Mouse (Mus musculus): Measurements from ENCODE around the gene Fam69a. TPM values are rescaled to one million over a fixed set of nuclear protein-coding genes. Genes with fewer than 3 reads are reported as not detected.

Gene Fam69a
- polyA plus RNA-seq, 1 experiment from 2014 or later: 43.2 TPM

DNA sequence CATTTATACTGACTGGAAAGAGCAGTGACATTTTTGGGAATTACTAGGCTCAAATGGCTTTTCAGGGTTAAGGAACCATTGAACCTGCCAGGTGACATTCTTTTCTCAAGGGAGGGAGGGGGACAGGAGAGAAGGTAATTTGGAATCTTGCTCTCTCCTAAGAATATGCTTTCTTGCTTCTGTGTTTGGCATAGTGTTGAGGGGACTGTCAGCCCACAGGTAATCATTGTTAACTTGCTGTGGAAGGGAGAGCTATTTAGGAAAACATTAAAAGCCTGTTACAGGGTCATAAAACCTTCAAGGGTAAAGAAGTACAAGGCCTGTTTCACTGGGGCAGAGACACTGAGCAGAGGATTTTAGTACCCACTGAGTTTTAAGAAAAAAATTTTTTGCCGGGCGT, 30.3 kb upstream of the Fam69a start:
- H3K36me3 ChIP-seq (ENCODE audit: control insufficient read depth, insufficient read depth): no peaks in the 10 kb centered on the region
- 96% methylated on average over 2 of the region's 2 CpGs for WGBS
- H3K4me3 ChIP-seq (replicated peaks; ENCODE audit: low read length): no peak overlapping the region
- ATAC-seq: no peak
- no peaks in the 10 kb centered on the region for H3K9me3 ChIP-seq (ENCODE audit: control insufficient read depth, low read length)
- H3K4me2 ChIP-seq (ENCODE audit: low read length): no peak overlapping the region
- no peak overlapping the region for H3K9ac ChIP-seq (replicated peaks; ENCODE audit: low read depth, low read length)
- no peaks in the 10 kb centered on the region for H3K4me1 ChIP-seq (replicated peaks; ENCODE audit: control insufficient read depth, insufficient read depth, low read length)
- H3K27ac ChIP-seq (ENCODE audit: low read length): no peak overlapping the region
- no peaks in the 10 kb centered on the region for H3K27me3 ChIP-seq (replicated peaks; ENCODE audit: control insufficient read depth, insufficient read depth, low read length)

DNA sequence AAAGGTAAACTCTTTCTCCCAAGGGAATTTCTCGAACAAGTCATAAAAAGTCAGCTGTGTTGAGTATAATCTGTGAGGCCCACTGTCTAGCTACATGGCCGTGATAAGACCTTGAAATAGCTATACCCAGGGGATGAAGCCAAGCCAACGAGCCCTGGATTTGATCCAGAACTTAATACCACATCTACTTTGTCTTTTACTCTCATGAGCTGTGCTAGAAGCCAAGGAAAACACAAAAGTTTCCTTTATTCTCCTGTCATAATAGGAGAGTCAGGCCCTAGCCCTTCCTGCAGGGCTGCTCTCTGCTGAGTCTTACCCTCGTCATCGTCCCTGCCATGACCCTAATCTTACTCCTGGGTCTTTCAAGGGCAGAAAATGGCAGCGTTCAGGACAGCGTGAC, 28.5 kb upstream of the Fam69a start:
- 64% methylated on average over 7 of the region's 7 CpGs for WGBS

GRCm38 (mm10) chr5:108014173-108014572, 27.3 kb upstream of the Fam69a start:
- 0% methylated on average over 1 of the region's 1 CpGs for WGBS
- H3K9ac ChIP-seq (replicated peaks; ENCODE audit: low read depth, low read length): no peak overlapping the region
- H3K9me3 ChIP-seq (ENCODE audit: control insufficient read depth, low read length): no peaks in the 10 kb centered on the region
- no peaks in the 10 kb centered on the region for H3K27me3 ChIP-seq (replicated peaks; ENCODE audit: control insufficient read depth, insufficient read depth, low read length)
- no peak for ATAC-seq
- no peaks in the 10 kb centered on the region for H3K4me1 ChIP-seq (replicated peaks; ENCODE audit: control insufficient read depth, insufficient read depth, low read length)
- H3K27ac ChIP-seq (ENCODE audit: low read length): no peak overlapping the region
- H3K4me2 ChIP-seq (ENCODE audit: low read length): no peak overlapping the region
- no peaks in the 10 kb centered on the region for H3K36me3 ChIP-seq (ENCODE audit: control insufficient read depth, insufficient read depth)
- H3K4me3 ChIP-seq (replicated peaks; ENCODE audit: low read length): no peak overlapping the region

More for the DNA sequence above, 28.5 kb upstream of the Fam69a start:
- Histone ChIP-seq H3K27me3 (replicated peaks; ENCODE audit: control insufficient read depth, insufficient read depth, low read length) (no peaks in the 10 kb centered on the region), H3K4me1 (replicated peaks; ENCODE audit: control insufficient read depth, insufficient read depth, low read length) (no peaks in the 10 kb centered on the region), H3K36me3 (ENCODE audit: control insufficient read depth, insufficient read depth) (no peaks in the 10 kb centered on the region), H3K4me2 (ENCODE audit: low read length) (no peak overlapping the region), H3K27ac (ENCODE audit: low read length) (no peak overlapping the region), H3K9me3 (ENCODE audit: control insufficient read depth, low read length) (no peaks in the 10 kb centered on the region), H3K9ac (replicated peaks; ENCODE audit: low read depth, low read length) (no peak overlapping the region), H3K4me3 (replicated peaks; ENCODE audit: low read length) (no peak overlapping the region)
- no peak for ATAC-seq

GRCm38 (mm10) chr5:108009721-108010120, 22.8 kb upstream of the Fam69a start:
- no peak overlapping the region for H3K27ac ChIP-seq (ENCODE audit: low read length)
- no peak for ATAC-seq
- H3K9me3 ChIP-seq (ENCODE audit: control insufficient read depth, low read length): no peaks in the 10 kb centered on the region
- H3K4me3 ChIP-seq (replicated peaks; ENCODE audit: low read length): no peak overlapping the region
- H3K27me3 ChIP-seq (replicated peaks; ENCODE audit: control insufficient read depth, insufficient read depth, low read length): no peaks in the 10 kb centered on the region
- WGBS: 45% methylated on average over 2 of the region's 2 CpGs
- H3K36me3 ChIP-seq (ENCODE audit: control insufficient read depth, insufficient read depth): no peaks in the 10 kb centered on the region
- no peaks in the 10 kb centered on the region for H3K4me1 ChIP-seq (replicated peaks; ENCODE audit: control insufficient read depth, insufficient read depth, low read length)
- no peak overlapping the region for H3K4me2 ChIP-seq (ENCODE audit: low read length)
- H3K9ac ChIP-seq (replicated peaks; ENCODE audit: low read depth, low read length): no peak overlapping the region

GRCm38 (mm10) chr5:108005134-108005533, 18.2 kb upstream of the Fam69a start:
- Histone ChIP-seq H3K9ac (replicated peaks; ENCODE audit: low read depth, low read length) (no peak overlapping the region), H3K36me3 (ENCODE audit: control insufficient read depth, insufficient read depth) (no peaks in the 10 kb centered on the region), H3K27me3 (replicated peaks; ENCODE audit: control insufficient read depth, insufficient read depth, low read length) (no peaks in the 10 kb centered on the region), H3K4me1 (replicated peaks; ENCODE audit: control insufficient read depth, insufficient read depth, low read length) (no peaks in the 10 kb centered on the region), H3K27ac (ENCODE audit: low read length) (no peak overlapping the region), H3K4me2 (ENCODE audit: low read length) (no peak overlapping the region), H3K9me3 (ENCODE audit: control insufficient read depth, low read length) (no peaks in the 10 kb centered on the region), H3K4me3 (replicated peaks; ENCODE audit: low read length) (no peak overlapping the region)
- no peak for ATAC-seq
- WGBS: 74% methylated on average over 2 of the region's 2 CpGs

GRCm38 (mm10) chr5:108002734-108003133, 15.8 kb upstream of the Fam69a start:
- no peaks in the 10 kb centered on the region for H3K4me1 ChIP-seq (replicated peaks; ENCODE audit: control insufficient read depth, insufficient read depth, low read length)
- no peak for ATAC-seq
- WGBS: 61% methylated on average over 5 of the region's 5 CpGs

GRCm38 (mm10) chr5:108000776-108001548, 14.1 kb upstream of the Fam69a start:
- 18% methylated on average over 20 of the region's 20 CpGs for WGBS
- Histone ChIP-seq H3K27me3 (replicated peaks; ENCODE audit: control insufficient read depth, insufficient read depth, low read length) (no peaks in the 10 kb centered on the region), H3K4me2 (ENCODE audit: low read length) (peak overlapping the region; percentile 55), H3K9ac (replicated peaks; ENCODE audit: low read depth, low read length) (peak overlapping the region; percentile 68), H3K4me3 (replicated peaks; ENCODE audit: low read length) (peak overlapping the region; percentile 64), H3K27ac (ENCODE audit: low read length) (peak overlapping the region; percentile 76), H3K4me1 (replicated peaks; ENCODE audit: control insufficient read depth, insufficient read depth, low read length) (no peaks in the 10 kb centered on the region), H3K9me3 (ENCODE audit: control insufficient read depth, low read length) (no peaks in the 10 kb centered on the region), H3K36me3 (ENCODE audit: control insufficient read depth, insufficient read depth) (no peaks in the 10 kb centered on the region)
- ATAC-seq: peak; percentile 89

More at GRCm38 (mm10) chr5:108002734-108003133, 15.8 kb upstream of the Fam69a start:
- H3K27ac ChIP-seq (ENCODE audit: low read length): no peak overlapping the region
- H3K36me3 ChIP-seq (ENCODE audit: control insufficient read depth, insufficient read depth): no peaks in the 10 kb centered on the region
- H3K4me2 ChIP-seq (ENCODE audit: low read length): no peak overlapping the region
- no peaks in the 10 kb centered on the region for H3K27me3 ChIP-seq (replicated peaks; ENCODE audit: control insufficient read depth, insufficient read depth, low read length)
- H3K9ac ChIP-seq (replicated peaks; ENCODE audit: low read depth, low read length): no peak overlapping the region
- no peaks in the 10 kb centered on the region for H3K9me3 ChIP-seq (ENCODE audit: control insufficient read depth, low read length)
- H3K4me3 ChIP-seq (replicated peaks; ENCODE audit: low read length): no peak overlapping the region

GRCm38 (mm10) chr5:107997717-107998116, 10.8 kb upstream of the Fam69a start:
- Histone ChIP-seq H3K9ac (replicated peaks; ENCODE audit: low read depth, low read length) (no peak overlapping the region), H3K36me3 (ENCODE audit: control insufficient read depth, insufficient read depth) (no peaks in the 10 kb centered on the region), H3K9me3 (ENCODE audit: control insufficient read depth, low read length) (no peaks in the 10 kb centered on the region), H3K4me2 (ENCODE audit: low read length) (no peak overlapping the region), H3K27ac (ENCODE audit: low read length) (no peak overlapping the region), H3K27me3 (replicated peaks; ENCODE audit: control insufficient read depth, insufficient read depth, low read length) (no peaks in the 10 kb centered on the region), H3K4me1 (replicated peaks; ENCODE audit: control insufficient read depth, insufficient read depth, low read length) (no peaks in the 10 kb centered on the region), H3K4me3 (replicated peaks; ENCODE audit: low read length) (no peak overlapping the region)
- no peak for ATAC-seq
- 77% methylated on average over 7 of the region's 7 CpGs for WGBS

- H3K27me3 ChIP-seq (replicated peaks; ENCODE audit: control insufficient read depth, insufficient read depth, low read length): no peaks in the 10 kb centered on the region
- no peak for ATAC-seq
- H3K4me2 ChIP-seq (ENCODE audit: low read length): no peak overlapping the region
- H3K4me3 ChIP-seq (replicated peaks; ENCODE audit: low read length): no peak overlapping the region
- 94% methylated on average over 2 of the region's 2 CpGs for WGBS
- H3K4me1 ChIP-seq (replicated peaks; ENCODE audit: control insufficient read depth, insufficient read depth, low read length): no peaks in the 10 kb centered on the region
- H3K27ac ChIP-seq (ENCODE audit: low read length): no peak overlapping the region
- no peak overlapping the region for H3K9ac ChIP-seq (replicated peaks; ENCODE audit: low read depth, low read length)
- H3K36me3 ChIP-seq (ENCODE audit: control insufficient read depth, insufficient read depth): no peaks in the 10 kb centered on the region
- no peaks in the 10 kb centered on the region for H3K9me3 ChIP-seq (ENCODE audit: control insufficient read depth, low read length)
Observed at GRCm38 (mm10) chr5:107995936-107996335, 9.1 kb upstream of the Fam69a start.
